Mouse (Mus musculus) neutrophil, adult 83 days (primary cell): ENCODE data around the gene Orm1. TPM values are rescaled to one million over a fixed set of nuclear protein-coding genes. Genes with fewer than 3 reads are reported as not detected.

Experiments used
- total RNA-seq, 2 experiments: library from RNA; stranded (reverse); gene quantifications; one replicate each; pipeline ENCODE4 v1.2.4; 2023

Orm1 gene
- total RNA-seq, result 10 to 100 TPM; 39.2 to 49.8 TPM

DNA sequence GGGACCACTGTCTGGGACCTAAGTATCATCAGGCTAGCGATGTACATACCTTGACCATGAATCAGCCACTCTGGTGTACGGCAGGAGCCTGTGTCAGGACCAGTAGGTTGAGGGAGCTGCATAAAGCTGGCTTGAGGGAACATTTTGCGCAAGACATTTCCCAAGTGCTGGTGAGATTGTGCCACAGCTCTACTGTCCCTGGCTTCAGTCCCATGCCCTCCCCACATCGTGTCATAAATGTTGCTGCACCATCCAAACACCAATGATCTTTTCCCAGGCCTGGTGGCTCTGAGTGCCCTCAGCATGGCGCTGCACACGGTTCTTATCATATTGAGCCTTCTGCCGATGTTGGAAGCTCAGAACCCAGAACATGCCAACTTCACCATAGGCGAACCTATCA lies at the start of gene Orm1:
Orm1 (plus strand) TSS at position 266 of the 400 bp plus-strand sequence.

DNA sequence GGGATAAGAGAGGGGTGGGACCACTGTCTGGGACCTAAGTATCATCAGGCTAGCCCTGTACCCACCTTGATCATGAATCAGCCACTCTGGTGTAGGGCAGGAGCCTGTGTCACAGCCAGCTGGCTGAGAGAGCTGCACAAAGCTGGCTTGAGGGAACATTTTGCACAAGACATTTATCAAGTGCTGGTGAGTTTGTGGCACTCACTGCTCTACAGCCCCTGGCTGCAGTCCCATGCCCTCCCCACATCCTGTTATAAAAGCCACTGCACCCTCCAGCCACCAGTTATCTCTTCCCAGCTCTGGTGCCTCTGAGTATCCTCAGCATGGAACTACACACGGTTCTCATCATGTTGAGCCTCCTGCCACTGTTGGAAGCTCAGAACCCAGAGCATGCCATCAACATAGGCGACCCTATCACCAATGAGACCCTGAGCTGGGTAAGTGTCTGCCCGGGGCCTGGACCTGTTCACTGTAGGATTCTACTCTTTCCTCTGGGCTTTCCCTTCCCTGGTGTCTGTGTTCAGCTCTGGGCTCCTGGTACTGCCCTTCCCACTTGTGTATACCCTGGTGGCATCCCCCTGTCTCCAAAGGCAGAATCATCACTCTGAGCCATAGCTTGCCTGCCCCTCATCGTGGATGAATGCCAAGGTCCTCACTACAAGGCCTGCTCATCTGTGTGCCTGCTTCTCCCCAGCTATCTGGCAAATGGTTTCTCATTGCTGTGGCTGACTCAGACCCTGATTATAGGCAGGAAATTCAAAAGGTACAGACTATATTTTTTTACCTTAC lies 11.7 kb downstream of the Orm1 start, which contains the start of gene Orm3:
Orm3 (plus strand) TSS at position 286 of the 789 bp plus-strand sequence.

DNA sequence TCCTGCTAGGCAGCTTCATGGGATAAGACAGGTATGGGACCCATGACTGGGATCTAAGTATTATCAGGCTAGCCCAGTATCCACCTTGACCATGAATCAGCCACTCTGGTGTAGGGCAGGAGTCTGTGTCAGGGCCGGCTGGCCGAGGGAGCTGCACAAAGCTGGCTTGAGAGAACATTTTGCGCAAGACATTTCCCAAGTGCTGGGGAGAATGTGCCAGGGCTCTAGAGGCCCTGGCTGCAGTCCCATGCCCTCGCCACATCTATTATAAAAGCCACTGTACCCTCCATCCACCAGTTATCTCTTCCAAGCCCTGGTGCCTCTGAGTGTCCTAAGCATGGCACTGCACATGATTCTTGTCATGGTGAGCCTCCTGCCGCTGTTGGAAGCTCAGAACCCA lies 17.8 kb downstream of the Orm1 start, which contains the start of gene Orm2:
Orm2 (plus strand) TSS at position 300 of the 400 bp plus-strand sequence.

Other genes starting within 250 kb of the Orm1 start
- gene Ambp, start 189.8 kb upstream of the Orm1 start, total RNA-seq, result not detected
- not detected for gene Kif12, start 172.4 kb upstream of the Orm1 start, total RNA-seq
- under 1 TPM; 0.39 to 0.51 TPM for gene Col27a1, start 130.6 kb upstream of the Orm1 start, total RNA-seq
- not detected for gene Orm3, start 11.6 kb downstream of the Orm1 start, total RNA-seq
- 1 to 10 TPM; 2.1 to 2.2 TPM for gene Orm2, start 17.9 kb downstream of the Orm1 start, total RNA-seq
- 100 to 1,000 TPM; 236 to 274 TPM for gene Akna, start 58.8 kb downstream of the Orm1 start, total RNA-seq
- 1 to 10 TPM; 1.4 to 1.5 TPM for gene Whrn, start 151.4 kb downstream of the Orm1 start, total RNA-seq
- gene Atp6v1g1, start 200.2 kb downstream of the Orm1 start, total RNA-seq, result 100 to 1,000 TPM; 118 to 134 TPM
- gene Tmem268, start 214.2 kb downstream of the Orm1 start, total RNA-seq, result 10 to 100 TPM; 24.7 to 25.8 TPM